Mouse (Mus musculus) left cerebral cortex, postnatal 25 days (tissue): ENCODE results near the gene Aqp2. TPM values are rescaled to one million over a fixed set of nuclear protein-coding genes. Genes with fewer than 3 reads are reported as not detected.

Source experiments
- DNase-seq, 2 experiments: peaks; one replicate each; pipeline ENCODE4 v3.0.0; 2022; ENCODE audit warnings: low spot score in 2 of 2, mixed read lengths in 1 of 2
- intact Hi-C: fragments of 180-260 bp; cut with DNase I; formaldehyde crosslinking; loops from one replicate; pipeline ENCODE4 v1.15.1; 2025
- total RNA-seq, 2 experiments: library from RNA; stranded (reverse); gene quantifications; 2 replicates each; pipeline ENCODE4 v1.2.3; 2021

The Aqp2 gene
- total RNA-seq = not detected

GRCm38 (mm10) chr15:99578802-99579485 is at the start of gene Aqp2:
Gene Aqp2 (plus strand): TSS chr15:99579055.
- DNase-seq = no peak
- intact Hi-C loops = no loop called here

GRCm38 (mm10) chr15:99531146-99531545 is 47.7 kb upstream of the Aqp2 start:
- DNase-seq = no peak
- intact Hi-C loops = no loop called here

- intact Hi-C loops = no loop called here
- DNase-seq = no peak
Measured at GRCm38 (mm10) chr15:99532023-99532422, 46.8 kb upstream of the Aqp2 start.

DNA sequence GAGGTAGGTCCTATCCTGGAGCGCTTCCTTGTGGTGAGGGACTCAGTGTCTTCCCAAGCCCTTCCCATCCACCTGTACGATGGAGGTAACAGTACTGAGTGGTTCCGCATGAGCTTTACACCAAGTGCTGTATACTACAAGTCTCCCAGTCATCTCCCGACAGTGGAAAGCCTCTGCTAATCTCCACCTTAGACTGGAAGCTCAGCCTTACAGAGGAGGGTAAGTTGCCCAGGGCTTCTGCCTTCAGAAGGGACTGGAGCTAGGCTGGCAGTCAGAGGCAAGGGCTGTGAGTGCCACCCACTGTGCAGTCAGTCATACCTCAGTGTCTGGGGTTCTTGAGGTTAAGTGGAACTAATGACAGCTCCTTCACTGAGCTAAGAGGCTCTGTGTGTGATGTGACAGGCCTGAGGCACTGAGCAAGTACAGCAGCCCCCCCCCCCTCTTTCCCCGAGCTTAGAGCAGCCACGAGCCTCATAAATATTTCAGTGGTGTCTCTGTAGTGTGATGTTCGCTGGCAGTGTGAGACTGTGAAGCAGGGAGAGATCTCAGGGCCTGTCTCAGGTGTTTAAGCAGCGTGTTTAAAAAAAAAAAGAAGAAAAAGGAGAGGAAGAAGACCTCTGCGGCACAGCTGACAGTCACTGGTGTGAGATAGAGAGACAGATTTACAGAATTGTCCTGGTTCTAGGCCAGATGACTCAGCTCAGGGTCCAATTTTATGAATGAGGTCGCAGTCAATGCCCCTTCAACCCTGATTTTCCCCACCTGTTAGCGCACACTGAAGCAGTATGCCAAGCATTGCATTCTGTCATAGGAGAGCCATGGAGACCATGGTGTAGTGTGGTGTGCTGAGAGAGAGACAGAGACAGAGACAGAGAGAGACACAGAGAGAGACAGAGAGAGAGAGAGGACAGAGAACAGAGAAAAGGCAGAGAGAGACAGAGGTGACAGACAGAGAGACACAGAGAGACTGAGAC is 41.7 kb upstream of the Aqp2 start:
- intact Hi-C loops = no loop called here
- DNase-seq = no peak

DNA sequence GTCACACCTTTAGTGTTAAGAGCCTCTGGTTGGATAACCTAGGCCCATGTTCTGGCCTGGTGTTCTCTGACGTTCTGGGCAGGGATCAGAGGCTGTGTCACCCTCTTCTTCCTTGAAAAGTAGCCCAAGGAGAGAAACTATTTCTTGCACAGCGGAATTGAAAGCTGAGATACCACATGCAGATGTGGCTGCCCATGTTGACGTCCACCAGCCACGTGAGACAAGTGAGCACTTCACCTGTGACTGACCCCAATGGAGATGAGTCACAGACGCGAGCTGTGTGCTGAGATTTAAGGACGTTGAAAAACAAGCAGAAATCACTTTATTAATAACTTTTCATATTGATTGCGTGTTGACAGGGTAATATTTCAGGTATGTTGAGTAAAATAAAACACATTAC is 39.0 kb upstream of the Aqp2 start:
- intact Hi-C loops = no loop called here

GRCm38 (mm10) chr15:99544047-99544446 is 34.8 kb upstream of the Aqp2 start:
- intact Hi-C loops = no loop called here
- no peak for DNase-seq

More for the DNA sequence above, 39.0 kb upstream of the Aqp2 start:
- no peak for DNase-seq

DNA sequence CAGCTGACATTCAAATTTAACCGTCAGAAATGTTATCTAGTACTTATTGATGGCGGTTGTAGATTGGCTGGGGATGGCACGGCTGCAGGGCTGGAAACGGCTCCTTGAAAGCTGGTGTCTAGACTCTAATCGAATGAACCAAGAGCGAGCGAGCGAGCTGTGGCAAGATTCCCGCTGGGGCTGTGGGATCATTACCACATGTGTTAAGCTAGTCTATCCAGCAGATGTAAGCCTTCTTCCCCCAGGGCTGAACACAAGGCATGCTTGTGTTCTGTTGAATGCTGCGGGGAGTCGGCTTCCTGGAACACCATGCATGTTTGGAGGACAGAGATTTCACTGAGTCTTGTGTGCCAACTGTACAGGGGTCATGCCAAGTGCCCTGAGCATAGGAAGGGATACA is 32.3 kb upstream of the Aqp2 start:
- no peak for DNase-seq
- intact Hi-C loops = no loop called here

- DNase-seq = no peak
- intact Hi-C loops = no loop called here
Measured at GRCm38 (mm10) chr15:99547732-99548131, 31.1 kb upstream of the Aqp2 start.

DNA sequence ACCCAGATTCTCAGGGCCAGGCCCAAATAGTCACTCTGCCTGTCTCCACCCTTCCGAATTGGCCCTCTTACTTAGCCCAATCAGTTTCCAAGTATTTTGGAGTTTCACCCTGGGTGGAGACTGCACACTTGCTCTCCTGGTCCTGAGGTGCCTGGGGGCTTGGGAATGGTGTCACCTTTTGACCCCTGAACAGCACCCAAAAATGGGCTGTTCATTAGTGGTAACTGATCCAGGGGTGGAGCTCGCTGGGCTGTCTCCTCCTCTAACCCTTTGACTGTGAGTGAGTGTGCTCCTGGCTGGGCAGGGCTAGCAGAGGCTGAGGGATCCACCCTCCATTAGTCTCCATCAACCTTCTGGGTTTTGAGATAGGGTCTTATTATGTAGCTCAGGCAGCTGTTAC is 29.0 kb upstream of the Aqp2 start:
- no peak for DNase-seq
- intact Hi-C loops = no loop called here

DNA sequence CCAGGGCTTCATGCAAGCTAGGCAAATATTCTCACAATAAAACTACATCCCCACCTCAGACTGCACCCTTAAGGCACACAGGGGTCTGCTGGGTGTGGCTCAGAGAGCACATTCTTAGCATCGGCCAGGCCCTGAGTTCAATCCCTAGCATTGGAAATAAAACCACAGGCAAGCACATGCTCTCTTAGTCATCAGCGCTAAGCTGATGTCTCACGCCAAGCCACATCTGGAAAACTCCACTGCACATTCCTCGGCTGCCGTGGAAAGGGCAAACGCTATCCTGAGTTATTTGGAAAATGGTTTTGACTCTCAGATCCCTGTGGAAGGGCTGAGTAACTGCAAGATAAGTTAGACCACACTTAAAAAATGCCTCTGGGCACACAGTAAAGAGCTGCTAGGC is 25.1 kb upstream of the Aqp2 start:
- intact Hi-C loops = no loop called here
- no peak for DNase-seq

GRCm38 (mm10) chr15:99558947-99559346 is 19.9 kb upstream of the Aqp2 start:
- intact Hi-C loops = no loop called here
- no peak for DNase-seq

- intact Hi-C loops = no loop called here
Measured at GRCm38 (mm10) chr15:99560246-99560645, 18.6 kb upstream of the Aqp2 start.

DNA sequence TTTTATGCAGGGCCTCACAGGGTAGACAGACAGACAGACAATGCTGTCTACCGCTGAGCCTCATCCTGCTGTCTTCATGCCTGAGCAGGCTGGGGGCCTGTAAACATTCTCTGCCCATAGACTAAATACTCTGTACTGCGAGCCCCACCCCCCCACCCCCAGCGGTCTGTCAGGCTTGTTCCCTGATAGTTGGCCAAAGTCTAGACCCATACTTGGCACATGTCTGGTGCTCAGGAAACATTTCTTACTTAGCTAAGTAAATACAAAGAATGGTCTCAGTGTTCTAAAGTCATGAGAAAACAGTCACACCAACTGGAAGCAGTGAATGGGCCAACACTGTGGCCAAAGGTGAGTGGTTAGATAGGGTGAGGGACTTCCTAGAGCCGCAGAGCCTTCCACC is 11.5 kb upstream of the Aqp2 start:
- intact Hi-C loops = no loop called here
- no peak for DNase-seq

More at GRCm38 (mm10) chr15:99560246-99560645, 18.6 kb upstream of the Aqp2 start:
- no peak for DNase-seq

DNA sequence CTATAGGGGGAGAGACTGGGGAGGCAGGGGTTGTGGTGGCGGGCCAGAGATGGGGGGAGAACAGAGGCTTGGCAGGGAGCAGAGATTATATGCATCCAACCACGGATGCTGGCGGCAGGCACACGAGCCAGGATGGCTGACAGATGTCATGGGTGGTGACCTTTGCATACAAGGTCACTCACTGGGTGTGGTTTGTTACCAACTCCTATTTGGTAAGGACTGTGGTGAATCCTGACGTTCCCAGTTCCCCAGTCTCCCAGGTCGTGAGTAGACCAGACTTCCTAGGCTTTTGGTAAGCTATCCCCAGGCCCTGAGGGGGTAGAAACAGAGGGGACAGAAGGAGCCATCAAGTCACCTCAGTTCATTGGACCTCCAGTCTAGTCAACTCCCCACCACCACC is 10.2 kb upstream of the Aqp2 start:
- intact Hi-C loops = no loop called here

GRCm38 (mm10) chr15:99569123-99569522 is 9.7 kb upstream of the Aqp2 start:
- intact Hi-C loops = no loop called here
- peak; percentile 18 to 73 for DNase-seq

More for the DNA sequence above, 10.2 kb upstream of the Aqp2 start:
- DNase-seq = no peak

GRCm38 (mm10) chr15:99583463-99584344 is 4.8 kb downstream of the Aqp2 start:
- intact Hi-C loops = loop anchor here (5.0 kb wide), 1 partner anchor 86 kb away; no protein-coding TSS in a partner anchor
- DNase-seq = peak in 1 of 2 experiments; percentile 29

GRCm38 (mm10) chr15:99584407-99585202 is 5.8 kb downstream of the Aqp2 start:
- intact Hi-C loops = loop anchor here (5.0 kb wide), 1 partner anchor 87 kb away; no protein-coding TSS in a partner anchor
- no peak for DNase-seq

DNA sequence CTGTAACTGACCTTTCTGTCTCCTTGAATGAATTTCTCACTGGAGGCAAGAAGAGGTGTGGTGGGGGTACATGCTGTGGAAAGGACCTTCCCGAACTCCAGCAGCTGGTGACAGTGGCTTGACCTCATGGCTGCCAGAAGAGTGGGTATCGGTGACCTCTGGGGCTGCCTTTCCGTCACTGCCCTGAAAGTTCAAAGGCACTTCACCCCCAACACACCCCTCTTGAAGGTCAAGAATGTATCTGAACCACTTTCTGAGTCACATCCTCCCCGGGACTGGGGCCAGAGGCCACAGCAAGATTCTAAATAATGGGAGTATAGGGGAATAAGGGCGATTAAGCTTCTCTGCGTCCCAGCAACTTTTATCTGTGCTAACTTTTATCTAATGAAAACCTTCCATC is 6.9 kb downstream of the Aqp2 start:
- intact Hi-C loops = no loop called here

DNA sequence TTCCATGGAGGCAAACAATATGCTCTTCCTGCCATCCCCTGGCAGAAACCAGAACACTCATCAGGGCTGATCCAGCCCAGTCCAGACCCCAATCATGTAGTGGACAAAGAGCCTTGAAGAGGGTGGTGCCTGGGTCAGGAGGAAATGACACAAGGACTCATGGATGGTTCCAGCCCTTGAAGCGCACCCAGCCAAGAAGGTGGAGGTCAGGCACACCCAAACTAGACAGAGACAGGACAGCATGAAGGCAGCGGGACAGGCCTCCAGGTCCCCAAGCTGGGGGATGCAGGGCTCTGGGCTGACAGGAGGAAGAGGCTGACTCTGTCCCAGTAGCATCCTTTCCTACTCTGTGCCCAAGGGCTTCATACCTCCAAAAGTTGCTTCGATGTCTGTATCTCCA is 7.7 kb downstream of the Aqp2 start:
- no peak for DNase-seq
- intact Hi-C loops = no loop called here

More for the DNA sequence above, 6.9 kb downstream of the Aqp2 start:
- no peak for DNase-seq
